Mouse (Mus musculus) kidney, postnatal 0 days (tissue): ENCODE data around the gene Cidec. TPM values are rescaled to one million over a fixed set of nuclear protein-coding genes. Genes with fewer than 3 reads are reported as not detected.
A peak's percentile ranks its signal among the peaks of the same experiment; 100 is the strongest.

Source experiments
- ATAC-seq: fragments of 200-750 bp; cut with Nextera tagmentation; replicated peaks from 2 replicates; pipeline ENCODE4 v1.8.0; 2017; ENCODE audit warnings: low read depth, moderate number of reproducible peaks, moderate TSS enrichment, moderate library complexity; ENCODE audit not compliant: low FRiP score
- DNase-seq: peaks from one replicate; pipeline ENCODE4 v3.0.0-alpha.2; 2016; ENCODE audit warnings: low spot score
- H3K27ac ChIP-seq: fragments of 300-500 bp; sonication (generic); 2 replicates; pipeline ENCODE4 v1.5.1; 2014; ENCODE audit warnings: mild to moderate bottlenecking
- H3K27me3 ChIP-seq: fragments of 300-500 bp; sonication (generic); 2 replicates; pipeline ENCODE4 v1.6.1; 2014; ENCODE audit warnings: low read length, mixed read lengths; ENCODE audit not compliant: insufficient read depth
- H3K36me3 ChIP-seq: fragments of 300-500 bp; sonication (generic); 2 replicates; pipeline ENCODE4 v1.6.1; 2014; ENCODE audit warnings: low read length, mixed read lengths; ENCODE audit not compliant: insufficient read depth
- H3K4me1 ChIP-seq: fragments of 300-500 bp; sonication (generic); replicated peaks from 2 replicates; pipeline ENCODE4 v1.6.1; 2014; ENCODE audit warnings: antibody characterized with exemption, low read length, mixed read lengths; ENCODE audit not compliant: insufficient read depth
- H3K4me2 ChIP-seq: fragments of 300-500 bp; sonication (generic); 2 replicates; pipeline ENCODE4 v1.6.1; 2014; ENCODE audit warnings: mild to moderate bottlenecking, low read length, moderate library complexity, mixed read lengths
- H3K4me3 ChIP-seq: fragments of 300-500 bp; sonication (generic); replicated peaks from 2 replicates; pipeline ENCODE4 v1.5.1; 2014; ENCODE audit warnings: low read depth, low read length
- H3K9ac ChIP-seq: fragments of 300-500 bp; sonication (generic); 2 replicates; pipeline ENCODE4 v1.6.1; 2014; ENCODE audit warnings: low read depth, low read length
- H3K9me3 ChIP-seq: fragments of 300-500 bp; sonication (generic); replicated peaks from 2 replicates; pipeline ENCODE4 v1.6.1; 2016; ENCODE audit warnings: low read length, inconsistent platforms, mixed read lengths
- CTCF ChIP-seq: IDR thresholded peaks from 2 replicates; pipeline ENCODE4 v1.5.1; 2016; ENCODE audit warnings: antibody characterized with exemption, low read depth, mild to moderate bottlenecking, moderate library complexity
- WGBS: fragments of 180-500 bp; shearing (Covaris S2); extraction: QIAGEN DNeasy Blood & Tissue Kit; methylation state at CpG from one replicate; pipeline ENCODE4 v1.1.7; 2014; 5-methylcytosine and 5-hydroxymethylcytosine counted together
- polyA plus RNA-seq: library from polyadenylated mRNA; unstranded; fragments of >200 nt; fragmentation: Nextera tagmentation; extraction: Ambion mirVana; gene quantifications from 2 replicates; pipeline ENCODE4 v1.2.1, GENCODE M21; 2015

Cidec gene
- polyA plus RNA-seq, 1 experiment from 2014 or later: 0.17 TPM

- no peak overlapping the region for H3K4me3 ChIP-seq
- no peaks in the 10 kb centered on the region for H3K9me3 ChIP-seq
- H3K36me3 ChIP-seq: no peaks in the 10 kb centered on the region
- H3K27ac ChIP-seq: no peak overlapping the region
- H3K4me1 ChIP-seq: no peaks in the 10 kb centered on the region
- no peak overlapping the region for H3K9ac ChIP-seq
- no peak overlapping the region for H3K4me2 ChIP-seq
- H3K27me3 ChIP-seq: no peaks in the 10 kb centered on the region
- WGBS: 69% methylated on average over 3 of the region's 3 CpGs
- no peak for ATAC-seq
- no peak for TF ChIP-seq CTCF
- no peak for DNase-seq
Measured at GRCm38 (mm10) chr6:113433661-113434060, 1.9 kb downstream of the Cidec start.

GRCm38 (mm10) chr6:113431801-113432200 is 3.8 kb downstream of the Cidec start:
- Histone ChIP-seq H3K4me1 (no peaks in the 10 kb centered on the region), H3K27ac (no peak overlapping the region), H3K36me3 (no peaks in the 10 kb centered on the region), H3K9me3 (no peaks in the 10 kb centered on the region), H3K4me2 (no peak overlapping the region), H3K4me3 (no peak overlapping the region), H3K9ac (no peak overlapping the region), H3K27me3 (no peaks in the 10 kb centered on the region)
- DNase-seq (no peak), ATAC-seq (no peak)
- 45% methylated on average over 3 of the region's 3 CpGs for WGBS
- no peak for TF ChIP-seq CTCF

- Histone ChIP-seq H3K4me3 (no peak overlapping the region), H3K36me3 (no peaks in the 10 kb centered on the region), H3K4me1 (no peaks in the 10 kb centered on the region), H3K27ac (no peak overlapping the region), H3K4me2 (no peak overlapping the region), H3K9ac (no peak overlapping the region), H3K9me3 (no peaks in the 10 kb centered on the region), H3K27me3 (no peaks in the 10 kb centered on the region)
- ATAC-seq: no peak
- no peak for TF ChIP-seq CTCF
- WGBS: 41% methylated on average over 3 of the region's 3 CpGs
- DNase-seq: no peak
Measured at GRCm38 (mm10) chr6:113430846-113431245, 4.7 kb downstream of the Cidec start.

GRCm38 (mm10) chr6:113429965-113430364 is 5.6 kb downstream of the Cidec start:
- Histone ChIP-seq H3K27ac (no peak overlapping the region), H3K27me3 (no peaks in the 10 kb centered on the region), H3K9ac (no peak overlapping the region), H3K9me3 (no peaks in the 10 kb centered on the region), H3K4me2 (no peak overlapping the region), H3K36me3 (no peaks in the 10 kb centered on the region), H3K4me3 (no peak overlapping the region), H3K4me1 (no peaks in the 10 kb centered on the region)
- DNase-seq (no peak), ATAC-seq (no peak)
- no peak for TF ChIP-seq CTCF
- 79% methylated on average over 3 of the region's 3 CpGs for WGBS

- ATAC-seq: no peak
- no peaks in the 10 kb centered on the region for H3K4me1 ChIP-seq
- no peak overlapping the region for H3K9ac ChIP-seq
- no peak for DNase-seq
- H3K4me2 ChIP-seq: no peak overlapping the region
- H3K36me3 ChIP-seq: no peaks in the 10 kb centered on the region
- TF ChIP-seq CTCF: no peak
- no peaks in the 10 kb centered on the region for H3K27me3 ChIP-seq
- 86% methylated on average over 16 of the region's 16 CpGs for WGBS
- H3K4me3 ChIP-seq: no peak overlapping the region
- H3K9me3 ChIP-seq: no peaks in the 10 kb centered on the region
- H3K27ac ChIP-seq: no peak overlapping the region
Measured at GRCm38 (mm10) chr6:113428006-113428405, 7.6 kb downstream of the Cidec start.

GRCm38 (mm10) chr6:113427397-113427796 is 8.2 kb downstream of the Cidec start:
- no peaks in the 10 kb centered on the region for H3K9me3 ChIP-seq
- ATAC-seq (no peak), DNase-seq (peak; percentile 67)
- no peaks in the 10 kb centered on the region for H3K27me3 ChIP-seq
- no peak overlapping the region for H3K9ac ChIP-seq
- no peaks in the 10 kb centered on the region for H3K36me3 ChIP-seq
- 56% methylated on average over 3 of the region's 3 CpGs for WGBS
- no peak overlapping the region for H3K27ac ChIP-seq
- no peak overlapping the region for H3K4me2 ChIP-seq
- H3K4me3 ChIP-seq: no peak overlapping the region
- no peaks in the 10 kb centered on the region for H3K4me1 ChIP-seq
- peak; percentile 79 for TF ChIP-seq CTCF

- no peaks in the 10 kb centered on the region for H3K27me3 ChIP-seq
- H3K4me1 ChIP-seq: no peaks in the 10 kb centered on the region
- no peak for TF ChIP-seq CTCF
- no peaks in the 10 kb centered on the region for H3K9me3 ChIP-seq
- no peak overlapping the region for H3K4me2 ChIP-seq
- DNase-seq (no peak), ATAC-seq (no peak)
- no peak overlapping the region for H3K27ac ChIP-seq
- no peak overlapping the region for H3K4me3 ChIP-seq
- H3K36me3 ChIP-seq: no peaks in the 10 kb centered on the region
- 92% methylated on average over 4 of the region's 4 CpGs for WGBS
- no peak overlapping the region for H3K9ac ChIP-seq
Measured at GRCm38 (mm10) chr6:113426696-113427095, 8.9 kb downstream of the Cidec start.
